Mouse (Mus musculus) brain, embryonic 14.5 days (tissue): ENCODE measurements around the gene Usp46. TPM values are rescaled to one million over a fixed set of nuclear protein-coding genes. Genes with fewer than 3 reads are reported as not detected.

Experiments
- DNase-seq: peaks from one replicate; pipeline ENCODE4 v3.0.0-alpha.2; 2011; ENCODE audit warnings: low read depth
- CTCF ChIP-seq: fragments of 200-500 bp; IDR thresholded peaks from 2 replicates; pipeline ENCODE4 v1.5.1; 2012; ENCODE audit warnings: inconsistent platforms, mild to moderate bottlenecking, moderate library complexity, borderline replicate concordance; ENCODE audit not compliant: insufficient read depth, insufficient read length; ENCODE audit errors: extremely low read depth
- POLR2A ChIP-seq: fragments of 200-500 bp; IDR thresholded peaks from 2 replicates; pipeline ENCODE4 v1.6.1; 2012; ENCODE audit warnings: mild to moderate bottlenecking, inconsistent platforms, borderline replicate concordance; ENCODE audit not compliant: poor library complexity, insufficient read depth, insufficient read length, severe bottlenecking; ENCODE audit errors: extremely low read depth
- polyA plus RNA-seq: library from polyadenylated mRNA; depleted of rRNA; stranded (reverse); fragments of >200 nt; gene quantifications from 2 replicates; pipeline ENCODE4 v1.2.3, GENCODE M21; 2012

Gene Usp46
- polyA plus RNA-seq, 1 experiment: 24.4 TPM

DNA sequence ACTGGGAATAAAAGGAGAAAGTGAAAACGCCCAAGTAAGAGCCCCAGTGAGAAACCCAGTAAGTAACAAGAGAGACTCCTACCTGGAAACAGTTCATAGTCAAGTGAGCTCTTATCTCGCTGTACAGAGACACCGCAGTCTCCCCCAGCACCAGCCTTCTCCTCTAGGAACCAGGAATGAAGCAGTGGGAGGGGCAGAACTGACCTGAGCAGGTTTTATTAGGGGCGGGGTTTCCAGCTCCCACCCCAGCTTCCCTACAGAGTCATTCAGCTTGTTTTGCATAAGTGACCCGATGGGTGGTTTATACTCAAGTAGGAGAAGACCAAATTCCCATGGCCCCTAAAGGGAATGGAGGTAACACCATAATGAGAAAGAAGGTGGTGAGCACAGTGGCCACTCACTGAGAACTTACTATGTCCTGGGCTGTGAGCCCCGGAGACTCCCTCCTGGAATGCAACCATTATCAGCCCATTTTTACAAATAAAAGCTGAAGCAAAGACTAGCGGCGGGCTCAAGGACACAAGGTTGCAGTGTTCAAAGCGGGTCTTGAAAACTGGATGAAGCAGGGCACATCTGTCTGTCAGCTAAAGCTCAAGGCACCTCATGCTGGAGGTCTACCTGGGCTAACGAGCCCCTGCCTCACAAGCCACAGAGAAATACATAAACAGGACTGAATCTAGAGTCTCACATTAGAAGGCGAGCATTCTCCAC is 2.5 kb downstream of the Usp46 start:
- TF ChIP-seq POLR2A (no peak), CTCF (no peak)

GRCm38 (mm10) chr5:74064844-74065243 is 3.4 kb downstream of the Usp46 start:
- no peak for TF ChIP-seq POLR2A
- no peak for TF ChIP-seq CTCF

More for the DNA sequence above, 2.5 kb downstream of the Usp46 start:
- DNase-seq: no peak

GRCm38 (mm10) chr5:74063226-74063747 is 4.9 kb downstream of the Usp46 start:
- DNase-seq: no peak
- no peak for TF ChIP-seq POLR2A
- no peak for TF ChIP-seq CTCF

More at GRCm38 (mm10) chr5:74064844-74065243, 3.4 kb downstream of the Usp46 start:
- no peak for DNase-seq

- no peak for TF ChIP-seq CTCF
- TF ChIP-seq POLR2A: no peak
- DNase-seq: no peak
Measured at GRCm38 (mm10) chr5:74062266-74062665, 6.0 kb downstream of the Usp46 start.

GRCm38 (mm10) chr5:74061408-74062047 is 6.7 kb downstream of the Usp46 start:
- TF ChIP-seq CTCF (no peak), POLR2A (no peak)
- DNase-seq: peak; percentile 91

DNA sequence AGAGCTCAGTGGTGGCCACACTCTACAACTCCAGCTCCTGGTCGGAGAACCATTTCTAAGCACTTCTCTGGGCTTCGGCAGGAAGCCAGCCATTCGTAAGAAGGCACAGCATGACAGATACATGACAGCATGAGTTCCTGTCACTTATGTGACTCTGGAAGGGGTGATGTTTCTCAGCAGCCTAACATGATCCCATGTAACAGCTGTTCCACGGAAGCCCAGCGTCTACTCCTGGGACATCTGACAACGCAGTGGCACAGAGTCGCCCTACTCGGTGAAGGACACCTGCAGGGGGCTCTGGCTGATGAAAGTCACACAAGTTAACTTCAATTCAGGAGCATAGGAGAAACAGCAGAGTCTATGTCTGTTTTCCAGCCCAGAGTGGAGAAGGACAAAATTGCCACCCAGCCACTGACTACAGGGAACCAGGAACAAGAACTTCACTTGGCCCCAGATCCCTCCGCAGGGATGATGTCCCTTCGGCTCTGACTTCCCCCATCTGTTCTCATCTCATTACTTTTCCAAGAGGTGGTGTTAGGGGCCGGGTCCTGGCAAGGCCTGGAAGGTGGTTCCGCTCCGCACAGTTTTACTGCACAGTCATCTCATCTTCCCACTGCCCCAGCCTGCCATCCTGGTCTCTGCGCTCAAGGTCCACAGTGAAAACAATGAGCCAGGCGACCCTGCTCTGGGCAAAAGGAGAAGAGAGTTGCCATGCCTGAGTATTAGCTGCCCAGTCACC is 15.9 kb downstream of the Usp46 start:
- TF ChIP-seq CTCF: no peak
- no peak for TF ChIP-seq POLR2A
- DNase-seq: no peak

DNA sequence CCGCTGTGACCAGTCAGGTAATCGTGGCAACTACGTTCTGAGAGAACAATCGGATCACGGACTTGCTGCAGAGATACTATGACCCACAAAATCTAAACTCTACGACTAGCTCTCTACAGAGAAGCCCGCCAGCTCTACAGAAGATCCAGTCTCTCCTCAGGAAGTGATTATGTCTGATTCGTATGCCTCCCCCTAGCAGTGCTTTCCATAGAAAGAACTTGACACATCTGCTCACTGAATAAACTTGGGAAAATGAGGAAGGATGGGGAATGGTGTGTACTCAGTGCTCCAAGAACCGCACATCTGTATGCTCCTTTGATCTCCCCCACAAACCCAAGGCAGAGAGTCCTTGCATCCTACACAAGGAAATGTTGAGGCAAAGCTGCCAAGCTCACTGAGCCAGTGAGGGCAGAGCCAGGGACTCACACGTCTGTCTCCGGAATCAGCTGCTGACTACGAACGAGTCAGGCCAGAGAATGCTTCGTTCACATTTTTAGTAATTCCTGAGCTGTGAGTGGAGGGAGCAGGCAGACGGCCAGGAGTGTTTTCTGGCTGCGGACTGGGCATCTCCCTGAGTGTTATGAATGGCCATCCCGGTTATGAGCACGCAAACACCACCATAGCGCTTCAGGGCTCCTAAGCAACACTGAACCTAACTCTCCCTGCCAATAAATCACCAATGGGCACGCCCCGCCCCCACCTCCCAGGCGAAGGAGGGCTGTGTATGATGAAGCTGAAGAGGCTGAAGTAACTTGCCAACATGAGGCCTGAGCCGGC is 16.6 kb downstream of the Usp46 start:
- DNase-seq: peak; percentile 47

GRCm38 (mm10) chr5:74050903-74051302 is 17.3 kb downstream of the Usp46 start:
- TF ChIP-seq POLR2A: no peak
- TF ChIP-seq CTCF: no peak

More for the DNA sequence above, 16.6 kb downstream of the Usp46 start:
- TF ChIP-seq POLR2A (no peak), CTCF (no peak)

DNA sequence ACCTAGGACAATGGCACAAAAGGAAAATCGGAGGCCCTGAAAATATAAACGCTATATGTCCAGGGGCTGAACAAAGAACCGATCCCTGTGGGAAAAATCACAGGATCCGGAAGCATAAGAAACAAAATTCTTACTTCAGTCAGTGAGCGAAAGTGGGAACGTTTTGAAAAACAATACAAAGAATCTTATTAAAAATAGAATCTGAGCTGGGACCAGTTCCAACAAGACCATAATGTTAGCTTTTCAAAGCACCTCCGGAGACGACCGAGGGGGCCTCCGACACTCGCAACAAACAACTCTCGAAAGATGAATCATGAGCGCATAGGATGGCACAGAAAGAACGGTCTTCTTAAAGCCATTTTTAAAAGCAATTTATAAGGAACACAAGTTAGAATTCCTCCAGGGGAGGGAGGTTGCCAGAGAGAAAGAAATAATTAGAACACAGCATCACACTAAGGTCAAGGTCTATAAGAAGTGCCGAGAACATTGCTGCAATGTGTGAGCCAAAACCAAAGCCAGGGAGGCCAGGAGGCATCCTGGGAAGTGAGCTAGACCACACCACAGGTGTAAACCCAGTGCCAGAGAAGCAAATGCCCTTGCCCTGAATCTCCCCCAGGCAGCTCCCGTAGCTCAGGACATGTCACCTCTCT is 19.3 kb downstream of the Usp46 start:
- no peak for TF ChIP-seq CTCF
- no peak for TF ChIP-seq POLR2A
- DNase-seq: no peak

More at GRCm38 (mm10) chr5:74050903-74051302, 17.3 kb downstream of the Usp46 start:
- DNase-seq: no peak

DNA sequence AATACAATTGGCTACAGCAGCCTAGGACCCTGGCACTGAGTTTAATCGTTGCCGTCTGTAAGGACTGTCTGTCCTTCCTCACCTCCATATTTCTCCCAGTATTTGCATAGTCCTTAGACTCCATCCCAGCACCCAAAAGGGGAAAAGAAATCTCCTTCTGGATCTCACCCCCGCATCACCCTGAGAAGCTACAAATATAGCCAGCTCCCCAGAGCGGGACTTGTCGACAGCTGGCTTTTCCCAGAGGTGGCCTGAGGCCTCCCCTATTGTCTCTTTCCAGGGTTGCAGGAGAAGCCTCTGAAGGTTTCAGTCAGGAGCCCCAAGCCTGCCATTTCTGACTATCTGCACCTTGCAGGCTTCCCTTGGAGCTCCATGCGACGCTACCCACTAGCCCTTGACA is 23.6 kb downstream of the Usp46 start:
- TF ChIP-seq POLR2A (no peak), CTCF (no peak)
- DNase-seq: no peak

- DNase-seq: no peak
- TF ChIP-seq POLR2A (no peak), CTCF (no peak)
Measured at GRCm38 (mm10) chr5:74042796-74043340, 25.4 kb downstream of the Usp46 start.
